Mouse (Mus musculus): Measurements from ENCODE around the gene Cacna1d.

DNA sequence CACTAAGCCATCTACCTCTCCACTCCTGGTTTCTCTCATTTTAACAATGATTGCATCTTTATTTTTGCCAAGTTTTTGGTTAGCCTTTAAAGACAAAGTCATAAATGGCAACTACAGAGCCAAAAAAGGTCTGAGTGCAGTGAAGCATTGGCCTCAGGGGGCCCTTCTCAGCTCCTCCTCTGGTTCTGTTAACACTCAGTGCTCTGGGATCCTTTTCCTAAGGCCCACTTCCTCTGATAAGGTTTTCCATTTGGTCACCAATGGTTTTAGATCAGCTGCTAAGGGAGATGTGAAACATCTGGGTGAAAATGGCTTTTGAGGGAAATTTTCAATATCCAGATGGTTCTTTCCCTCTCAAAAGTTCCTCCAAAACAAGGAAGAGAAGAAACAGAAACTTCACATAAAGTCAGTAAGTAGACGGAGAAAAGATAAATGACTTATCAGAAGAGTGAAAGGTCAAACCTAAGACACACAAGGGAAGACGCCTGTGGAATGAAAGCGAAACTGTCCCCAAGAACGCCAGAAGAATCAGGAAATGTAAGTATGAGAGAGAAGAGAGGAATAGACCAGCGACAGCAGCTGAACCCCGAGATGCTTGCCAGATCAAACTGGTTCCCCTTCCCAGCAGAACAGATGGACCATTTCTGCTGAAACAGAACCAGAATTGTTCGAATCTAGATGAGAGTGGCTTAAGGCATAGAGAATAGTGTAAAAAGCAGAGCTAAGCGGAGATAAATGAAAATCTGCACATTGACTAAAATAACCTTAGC is 85.6 kb downstream of the Cacna1d start:
- no peak for TF ChIP-seq ETS1 (IDR thresholded peaks at IDR 0.05; ENCODE audit: low read depth, low read length)
- TF ChIP-seq KAT2A (conservative IDR thresholded peaks at IDR 0.05; ENCODE audit: low read depth, low read length): no peak
- TF ChIP-seq TAL1 (IDR thresholded peaks at IDR 0.05; ENCODE audit: low read length): no peak
- no peak for TF ChIP-seq EP300 (IDR thresholded peaks at IDR 0.05; ENCODE audit: low read depth in 1 of 2, low read length in 2 of 2)

All from MEL (cell line).